10 mouse cellular contexts compared by ENCODE assay signal in genomic region chr2:76001392-76001791, GRCm38 (mm10). TPM values are rescaled to one million over a fixed set of nuclear protein-coding genes. Genes with fewer than 3 reads are reported as not detected.
A peak's percentile ranks its signal among the peaks of the same experiment; 100 is the strongest.
DNase-seq lines count a peak whose midpoint lies in the region; ATAC-seq lines count a peak whose summit lies in the region.
"Had no signal": no experiment of that assay in that cellular context is flagged by ENCODE, and none has a peak within 500 bp of the region (broad histone marks: within the 10 kb centered on the region; RNA-seq: fewer than 3 reads in every experiment).

No protein-coding gene starts in this region.

- H3K4me3 ChIP-seq in hindbrain, embryonic 11.5 days (ENCODE audit: low read depth, low read length): no peak overlapping the region
- no peak overlapping the region for H3K4me3 ChIP-seq in hindbrain, embryonic 14.5 days (replicated peaks; ENCODE audit: low read length)
- no peak overlapping the region for H3K4me3 ChIP-seq in neural tube, embryonic 11.5 days (ENCODE audit: low read depth, low read length)
- H3K4me3 ChIP-seq: embryonic facial prominence, embryonic 12.5 days; liver, embryonic 15.5 days had no signal

- H3K9ac ChIP-seq in hindbrain, embryonic 11.5 days (ENCODE audit: low read depth, low read length): no peak overlapping the region
- H3K9ac ChIP-seq in hindbrain, embryonic 14.5 days: no peak overlapping the region
- H3K9ac ChIP-seq in neural tube, embryonic 11.5 days (ENCODE audit: low read length): no peak overlapping the region
- H3K9ac ChIP-seq: embryonic facial prominence, embryonic 12.5 days; liver, embryonic 15.5 days had no signal

- ATAC-seq in hindbrain, embryonic 11.5 days (ENCODE audit: low FRiP score): no peak
- ATAC-seq in hindbrain, embryonic 14.5 days (ENCODE audit: low FRiP score): no peak
- ATAC-seq in neural tube, embryonic 11.5 days (ENCODE audit: insufficient read depth, low FRiP score, low TSS enrichment): no peak

- no peak overlapping the region for H3K27ac ChIP-seq in hindbrain, embryonic 11.5 days (ENCODE audit: low read depth, low read length)
- no peak overlapping the region for H3K27ac ChIP-seq in hindbrain, embryonic 14.5 days
- no peak overlapping the region for H3K27ac ChIP-seq in neural tube, embryonic 11.5 days (ENCODE audit: low read depth, low read length)
- H3K27ac ChIP-seq: embryonic facial prominence, embryonic 12.5 days; liver, embryonic 15.5 days had no signal

- 45% methylated on average over 8 of the region's 8 CpGs for WGBS in hindbrain, embryonic 11.5 days
- WGBS in hindbrain, embryonic 14.5 days: 41% methylated on average over 8 of the region's 8 CpGs
- WGBS in neural tube, embryonic 11.5 days: 41% methylated on average over 8 of the region's 8 CpGs

- H3K4me2 ChIP-seq in hindbrain, embryonic 11.5 days (replicated peaks; ENCODE audit: low read depth, low read length): no peak overlapping the region
- no peak overlapping the region for H3K4me2 ChIP-seq in hindbrain, embryonic 14.5 days (replicated peaks)
- no peak overlapping the region for H3K4me2 ChIP-seq in neural tube, embryonic 11.5 days (ENCODE audit: low read depth)
- H3K4me2 ChIP-seq: embryonic facial prominence, embryonic 12.5 days; liver, embryonic 15.5 days had no signal

- no peaks in the 10 kb centered on the region for H3K9me3 ChIP-seq in hindbrain, embryonic 11.5 days (ENCODE audit: control insufficient read depth, low read length)
- no peaks in the 10 kb centered on the region for H3K9me3 ChIP-seq in hindbrain, embryonic 14.5 days (ENCODE audit: control insufficient read depth, low read length)
- no peaks in the 10 kb centered on the region for H3K9me3 ChIP-seq in neural tube, embryonic 11.5 days (ENCODE audit: control insufficient read depth, low read length)
- H3K9me3 ChIP-seq: embryonic facial prominence, embryonic 12.5 days; liver, embryonic 15.5 days had no signal

- DNase-seq in hindbrain, embryonic 11.5 days (ENCODE audit: low spot score): peak; percentile 50
- DNase-seq in hindbrain, embryonic 14.5 days (ENCODE audit: low spot score): no peak
- DNase-seq in ES-CJ7 (ENCODE audit: low read depth, low spot score): peak; percentile 69
- DNase-seq in c-Kit-positive CD71-positive TER-119-positive erythroid progenitor cells, embryonic 14.5 days (ENCODE audit: low spot score): peak; percentile 29
- peak; percentile 38 to 58 for DNase-seq in gastrocnemius, postnatal 4 days (ENCODE audit: low spot score in 2 of 2)
- DNase-seq in layer of hippocampus, postnatal 25 days (ENCODE audit: extremely low spot score in 1 of 2, low spot score in 1 of 2): peak; percentile 64 to 87
- DNase-seq in neural tube, embryonic 11.5 days (ENCODE audit: low spot score): peak; percentile 45
- DNase-seq in thymus, postnatal 25 days: peak; percentile 69

- H3K36me3 ChIP-seq in hindbrain, embryonic 11.5 days (ENCODE audit: control insufficient read depth, insufficient read depth, low read length): no peaks in the 10 kb centered on the region
- no peaks in the 10 kb centered on the region for H3K36me3 ChIP-seq in hindbrain, embryonic 14.5 days (replicated peaks; ENCODE audit: control insufficient read depth, insufficient read depth)
- H3K36me3 ChIP-seq in neural tube, embryonic 11.5 days (ENCODE audit: control insufficient read depth, insufficient read depth, low read length): no peaks in the 10 kb centered on the region
- H3K36me3 ChIP-seq: embryonic facial prominence, embryonic 12.5 days; liver, embryonic 15.5 days had no signal

- H3K27me3 ChIP-seq in hindbrain, embryonic 11.5 days (ENCODE audit: control insufficient read depth, insufficient read depth, low read length): no peaks in the 10 kb centered on the region
- no peaks in the 10 kb centered on the region for H3K27me3 ChIP-seq in hindbrain, embryonic 14.5 days (ENCODE audit: control insufficient read depth, insufficient read depth, low read length)
- H3K27me3 ChIP-seq in neural tube, embryonic 11.5 days (ENCODE audit: control insufficient read depth, insufficient read depth, low read length): no peaks in the 10 kb centered on the region
- H3K27me3 ChIP-seq: embryonic facial prominence, embryonic 12.5 days; liver, embryonic 15.5 days had no signal

- no peaks in the 10 kb centered on the region; the same call in 1 of the 2 replicates for H3K4me1 ChIP-seq in hindbrain, embryonic 11.5 days (replicated peaks; ENCODE audit: control insufficient read depth, insufficient read depth, low read length)
- 0 out of 2 replicates have a peak, but pooled peaks cover 3% of the 10 kb centered on the region for H3K4me1 ChIP-seq in hindbrain, embryonic 14.5 days (replicated peaks; ENCODE audit: control insufficient read depth, insufficient read depth, low read length)
- peaks cover 33% of the 10 kb centered on the region for H3K4me1 ChIP-seq in neural tube, embryonic 11.5 days (ENCODE audit: control insufficient read depth, insufficient read depth, low read length)

RNA-seq across cellular contexts. Expression of gene Ttc30a1, which starts 19.6 kb away (rescaled TPM):
- polyA plus RNA-seq in hindbrain, embryonic 11.5 days (2014; fragmentation: Nextera tagmentation; extraction: Ambion mirVana): 9.2 and 12.1 TPM in 2 replicates
- 8.7 and 9.2 TPM in 2 replicates for polyA plus RNA-seq in hindbrain, embryonic 14.5 days (2014; fragmentation: Nextera tagmentation; extraction: Ambion mirVana)
- total RNA-seq in gastrocnemius, postnatal 4 days (2021): 1 to 10 TPM; 2.0 to 2.5 TPM
- 1 to 10 TPM; 3.1 to 3.2 TPM for total RNA-seq in layer of hippocampus, postnatal 25 days (2021)
- polyA plus RNA-seq in neural tube, embryonic 11.5 days (2014; fragmentation: Nextera tagmentation; extraction: Ambion mirVana): 11.3 and 12.1 TPM in 2 replicates

RNA-seq across cellular contexts. Expression of gene Ttc30a2, which starts 23.4 kb away (rescaled TPM):
- polyA plus RNA-seq in hindbrain, embryonic 11.5 days (2014; fragmentation: Nextera tagmentation; extraction: Ambion mirVana): 0.86 and 1.2 TPM in 2 replicates
- polyA plus RNA-seq in hindbrain, embryonic 14.5 days (2014; fragmentation: Nextera tagmentation; extraction: Ambion mirVana): 1.3 and 1.5 TPM in 2 replicates
- under 1 TPM; 0.21 to 0.22 TPM for total RNA-seq in gastrocnemius, postnatal 4 days (2021)
- under 1 TPM in 1 of 2 experiments, not detected in 1; 0.27 TPM for total RNA-seq in layer of hippocampus, postnatal 25 days (2021)
- 1.0 and 1.4 TPM in 2 replicates for polyA plus RNA-seq in neural tube, embryonic 11.5 days (2014; fragmentation: Nextera tagmentation; extraction: Ambion mirVana)
